Mouse (Mus musculus) urinary bladder, adult 2 months (tissue): Measurements from ENCODE around the gene Sacm1l. TPM values are rescaled to one million over a fixed set of nuclear protein-coding genes. Genes with fewer than 3 reads are reported as not detected.

Source experiments
- DNase-seq: peaks from one replicate; pipeline ENCODE4 v3.0.0; 2022; ENCODE audit warnings: low spot score
- polyA plus RNA-seq: library from polyadenylated mRNA; depleted of rRNA; stranded (reverse); fragments of >200 nt; gene quantifications from 2 replicates; pipeline ENCODE4 v1.2.3, GENCODE M21; 2012

The Sacm1l gene
- polyA plus RNA-seq, 1 experiment, result 34.1 TPM

DNA sequence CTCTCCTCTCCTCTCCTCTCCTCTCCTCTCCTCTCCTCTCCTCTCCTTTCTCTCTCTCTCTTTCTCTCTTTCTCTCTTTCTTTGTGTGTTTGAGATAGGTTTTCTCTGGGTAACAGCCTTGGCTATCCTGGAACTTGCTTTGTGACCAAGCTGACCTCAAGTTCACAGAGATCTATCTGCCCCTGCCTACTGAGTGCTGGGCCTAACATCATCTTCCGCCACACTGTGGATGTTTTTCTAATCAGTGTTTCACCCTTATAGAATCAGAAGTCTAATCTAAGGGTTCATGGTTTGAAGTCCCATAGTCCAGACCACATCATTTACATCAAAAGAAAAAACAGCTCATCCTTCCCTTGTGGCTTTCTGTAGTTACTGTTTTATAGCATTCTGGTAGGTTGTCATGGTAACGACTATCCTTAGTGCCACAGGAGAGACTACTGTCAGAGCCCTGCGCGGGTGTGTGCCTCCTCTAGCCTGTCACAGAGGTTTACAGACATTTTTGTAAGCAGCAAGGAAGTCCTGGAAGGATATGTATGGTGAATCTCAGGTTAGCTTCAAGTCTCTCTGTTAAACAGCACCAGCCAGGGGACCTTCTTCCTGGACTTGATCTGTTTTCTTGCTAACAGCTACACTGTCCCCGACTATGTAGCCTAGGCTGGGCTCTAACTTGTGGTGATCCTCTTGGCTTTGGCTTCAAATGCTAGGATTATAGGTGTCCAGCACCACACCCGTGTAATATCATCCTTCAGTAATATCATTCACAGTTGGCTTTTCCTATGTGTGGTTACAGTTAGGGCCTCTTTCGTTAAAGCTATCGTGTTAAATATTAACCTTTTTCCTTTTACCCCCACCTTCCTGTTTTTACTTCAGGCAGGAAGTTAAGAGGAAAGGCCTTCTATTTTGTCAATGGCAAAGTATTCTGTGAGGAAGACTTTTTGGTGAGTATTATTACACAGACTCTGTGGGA, 19.6 kb upstream of the Sacm1l start:
- no peak for DNase-seq

DNA sequence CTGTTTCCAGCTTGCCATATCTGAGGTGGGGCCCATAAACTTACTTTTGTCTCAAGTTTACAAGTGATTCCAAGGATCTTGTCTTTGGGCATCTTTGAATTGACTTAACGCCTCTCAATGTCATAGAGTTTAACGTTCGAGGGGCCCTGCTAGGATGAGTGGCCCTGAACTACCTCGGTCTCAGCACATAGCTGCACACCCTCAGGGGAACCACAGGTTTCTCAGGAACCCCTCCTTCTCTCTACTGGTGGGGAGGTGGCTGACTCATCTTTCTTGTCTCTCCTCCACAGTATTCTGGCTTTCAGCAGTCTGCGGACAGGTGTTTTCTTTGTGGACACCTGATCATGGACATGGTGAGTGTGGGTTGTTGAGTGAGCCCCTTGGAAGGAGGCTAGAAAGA, 18.6 kb upstream of the Sacm1l start:
- no peak for DNase-seq

DNA sequence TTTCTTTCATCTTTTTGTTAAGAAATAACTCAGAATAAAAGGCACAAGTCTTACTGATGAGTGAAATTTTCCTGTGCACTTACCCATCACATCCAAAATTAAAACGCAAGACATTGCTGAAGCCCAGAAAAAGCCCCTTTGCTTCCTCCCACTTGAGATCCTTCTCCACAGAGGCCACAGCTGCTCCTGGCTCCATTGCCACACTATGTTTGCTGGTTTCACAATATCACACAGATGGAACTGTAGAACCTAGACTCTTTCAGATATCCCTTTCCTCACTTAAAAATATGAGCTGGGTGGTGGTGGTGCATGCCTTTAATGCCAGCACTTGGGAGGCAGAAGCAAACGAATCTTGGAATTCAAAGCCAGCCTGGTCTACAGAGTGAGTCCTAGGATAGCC, 17.1 kb upstream of the Sacm1l start:
- no peak for DNase-seq

DNA sequence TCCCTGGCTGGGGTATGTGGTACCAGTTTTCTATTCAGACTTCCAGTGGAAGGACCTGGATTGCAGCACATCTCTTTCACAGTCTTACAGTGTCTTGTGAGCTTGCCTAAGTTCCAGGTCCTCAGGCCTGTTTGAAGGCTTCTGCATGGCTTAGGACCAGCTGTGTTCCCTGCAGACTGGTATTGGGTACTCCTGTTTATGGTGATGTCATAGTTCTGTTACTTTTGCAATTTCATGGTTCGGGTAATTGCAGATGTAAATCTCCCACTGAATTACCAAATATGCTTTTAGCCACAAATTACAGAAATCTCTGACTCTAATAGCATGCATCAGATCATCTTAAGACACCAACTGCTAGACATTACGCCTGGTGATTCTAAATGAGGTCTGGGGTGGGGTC, 14.5 kb upstream of the Sacm1l start:
- DNase-seq, result no peak

DNA sequence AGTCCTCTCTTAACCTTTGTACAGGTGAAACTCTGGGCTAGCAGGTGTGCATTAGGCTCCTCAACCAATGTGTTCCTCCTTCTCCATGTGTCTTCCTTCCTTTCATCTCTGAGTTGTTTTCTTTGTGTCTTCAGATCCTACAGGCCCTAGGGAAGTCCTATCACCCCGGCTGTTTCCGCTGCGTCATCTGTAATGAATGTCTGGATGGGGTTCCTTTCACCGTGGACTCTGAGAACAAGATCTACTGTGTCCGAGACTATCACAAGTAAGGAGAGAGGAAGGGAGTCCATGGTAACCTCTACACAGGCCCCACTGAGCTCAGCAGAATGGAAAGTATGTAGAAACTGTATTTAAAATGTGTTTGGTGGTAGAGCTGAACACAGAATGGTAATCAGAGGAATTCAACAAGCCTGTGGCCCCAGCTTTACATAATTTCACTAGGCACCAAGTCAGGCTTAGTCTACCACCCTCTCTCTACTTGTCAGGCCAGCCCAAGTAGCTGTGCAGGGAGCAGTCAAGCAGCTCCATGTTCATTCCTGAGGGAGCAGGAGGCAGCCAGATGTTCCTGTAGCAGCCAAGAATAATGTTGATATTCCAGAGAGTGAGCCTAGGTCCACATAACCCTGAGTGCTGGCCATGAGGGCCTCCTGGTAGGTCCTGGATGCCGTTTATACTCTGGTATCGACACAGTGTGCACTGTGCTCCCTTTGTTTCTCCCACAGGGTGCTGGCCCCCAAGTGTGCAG, 12.7 kb upstream of the Sacm1l start:
- no peak for DNase-seq

DNA sequence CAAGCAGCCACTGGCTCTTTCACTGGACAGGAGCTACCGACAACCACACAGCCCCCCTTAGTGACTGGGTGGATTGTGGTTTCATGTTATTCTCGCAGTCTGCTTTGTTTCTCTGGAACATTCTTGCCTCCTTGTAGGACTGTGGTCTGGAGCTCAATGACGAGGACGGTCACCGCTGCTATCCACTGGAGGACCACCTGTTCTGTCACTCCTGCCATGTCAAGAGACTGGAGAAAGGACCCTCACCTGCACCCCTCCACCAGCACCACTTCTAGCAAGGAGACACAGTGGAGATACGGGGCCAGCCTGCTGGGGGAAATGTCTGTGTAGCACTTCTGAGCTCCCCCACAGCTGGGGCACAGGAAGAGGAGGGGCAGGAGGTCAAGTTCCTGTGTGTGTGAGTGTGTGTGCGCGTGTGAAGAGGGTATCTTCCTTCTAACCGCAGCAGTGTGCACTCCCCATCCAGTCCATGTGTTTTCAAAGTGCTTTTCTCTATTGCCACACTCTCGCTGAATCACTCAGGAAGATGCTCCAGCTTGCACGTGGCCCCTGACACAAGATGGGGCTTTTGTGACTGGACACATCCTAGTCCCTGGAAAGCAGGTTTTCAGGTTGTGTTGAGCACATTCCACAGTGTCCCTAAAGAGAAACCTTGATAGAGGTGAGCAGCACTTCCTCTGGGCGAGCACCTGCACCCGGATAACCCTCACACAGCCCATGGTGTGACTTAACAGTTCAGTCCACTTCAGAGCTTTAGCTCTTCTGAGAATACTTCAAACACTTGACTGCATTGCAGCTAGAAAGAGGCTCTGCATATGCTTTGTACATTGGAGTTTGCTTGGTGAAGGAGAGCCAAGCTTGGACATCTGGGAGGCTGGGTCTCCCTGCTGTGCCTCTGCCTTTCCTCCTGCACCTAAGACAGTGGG, 10.3 kb upstream of the Sacm1l start:
- DNase-seq, result no peak

DNA sequence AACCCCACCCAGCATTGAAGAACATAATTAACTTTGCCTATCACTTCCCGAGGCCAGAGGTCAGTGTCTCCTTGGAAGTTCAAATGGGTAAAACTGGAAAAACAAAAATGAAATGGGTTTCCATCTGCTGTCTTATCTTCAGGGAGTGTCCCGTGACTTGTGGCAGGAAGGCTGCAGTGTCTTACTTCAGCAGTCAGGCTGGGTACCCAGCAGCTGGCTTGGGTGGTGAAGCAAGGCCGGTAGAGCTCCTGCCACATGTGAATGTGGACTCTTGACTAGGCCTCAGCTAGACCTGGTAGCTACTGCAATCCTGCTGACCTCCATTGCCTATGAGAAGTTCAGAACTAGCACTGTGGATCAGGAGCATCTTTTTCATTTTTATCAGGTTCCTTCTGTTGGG, 8.8 kb upstream of the Sacm1l start:
- no peak for DNase-seq

DNA sequence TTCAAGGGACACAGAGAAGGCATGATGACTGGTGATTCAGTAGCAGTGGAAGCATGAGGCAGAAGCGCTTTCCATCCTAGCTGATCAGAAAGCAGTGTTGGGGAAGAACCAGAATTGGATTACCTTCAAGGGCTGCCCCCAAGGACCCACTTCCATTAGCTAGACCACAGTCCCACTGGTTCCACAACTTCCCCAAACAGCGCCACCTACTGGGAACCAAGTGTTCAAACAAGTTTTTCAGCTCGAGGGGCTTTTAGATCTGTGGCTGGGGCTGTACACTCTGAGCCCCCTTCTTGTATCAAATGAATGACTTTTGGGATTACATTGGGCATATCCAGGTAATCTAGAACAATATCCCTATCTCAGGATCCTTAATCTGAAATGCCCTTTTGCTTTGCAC, 5.9 kb upstream of the Sacm1l start:
- no peak for DNase-seq

DNA sequence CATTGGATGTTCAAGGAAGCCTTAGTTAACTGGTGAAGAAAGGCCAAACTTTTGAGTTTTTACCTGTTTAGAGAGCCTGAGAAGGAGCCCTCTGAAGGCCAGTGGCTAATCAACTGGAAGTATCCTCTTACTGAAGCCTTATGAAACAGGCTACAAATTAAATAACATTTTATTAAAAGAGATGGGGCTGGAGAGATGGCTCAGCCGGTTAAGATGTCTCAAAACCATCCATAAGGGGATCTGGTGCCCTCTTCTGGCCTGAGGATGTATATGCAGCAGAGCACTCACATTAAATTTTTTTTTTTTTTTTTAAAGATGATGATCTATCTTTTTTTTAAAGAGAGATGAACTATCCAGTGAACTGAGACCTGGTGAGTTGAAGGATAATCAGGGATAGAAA, 4.5 kb upstream of the Sacm1l start:
- DNase-seq, result no peak

DNA sequence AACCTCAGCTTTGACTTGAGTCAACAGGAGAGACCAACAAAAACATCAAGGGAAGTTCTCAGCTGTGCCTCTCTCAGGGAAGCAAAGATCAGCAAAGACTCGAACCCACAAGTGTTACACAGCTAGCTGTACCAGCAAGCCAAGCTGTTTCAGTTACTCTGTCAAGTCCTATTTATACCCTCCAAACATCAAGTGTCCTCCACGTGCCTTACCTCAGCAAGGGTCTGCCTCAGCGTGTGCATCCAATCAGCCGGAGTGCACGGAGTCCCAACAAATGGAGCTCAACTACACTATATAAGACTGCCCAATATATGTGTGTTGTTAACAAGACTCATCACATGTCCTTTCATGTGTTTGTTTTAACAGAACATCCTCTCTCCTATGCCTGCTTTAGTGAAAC, 3.1 kb upstream of the Sacm1l start:
- DNase-seq, result no peak

DNA sequence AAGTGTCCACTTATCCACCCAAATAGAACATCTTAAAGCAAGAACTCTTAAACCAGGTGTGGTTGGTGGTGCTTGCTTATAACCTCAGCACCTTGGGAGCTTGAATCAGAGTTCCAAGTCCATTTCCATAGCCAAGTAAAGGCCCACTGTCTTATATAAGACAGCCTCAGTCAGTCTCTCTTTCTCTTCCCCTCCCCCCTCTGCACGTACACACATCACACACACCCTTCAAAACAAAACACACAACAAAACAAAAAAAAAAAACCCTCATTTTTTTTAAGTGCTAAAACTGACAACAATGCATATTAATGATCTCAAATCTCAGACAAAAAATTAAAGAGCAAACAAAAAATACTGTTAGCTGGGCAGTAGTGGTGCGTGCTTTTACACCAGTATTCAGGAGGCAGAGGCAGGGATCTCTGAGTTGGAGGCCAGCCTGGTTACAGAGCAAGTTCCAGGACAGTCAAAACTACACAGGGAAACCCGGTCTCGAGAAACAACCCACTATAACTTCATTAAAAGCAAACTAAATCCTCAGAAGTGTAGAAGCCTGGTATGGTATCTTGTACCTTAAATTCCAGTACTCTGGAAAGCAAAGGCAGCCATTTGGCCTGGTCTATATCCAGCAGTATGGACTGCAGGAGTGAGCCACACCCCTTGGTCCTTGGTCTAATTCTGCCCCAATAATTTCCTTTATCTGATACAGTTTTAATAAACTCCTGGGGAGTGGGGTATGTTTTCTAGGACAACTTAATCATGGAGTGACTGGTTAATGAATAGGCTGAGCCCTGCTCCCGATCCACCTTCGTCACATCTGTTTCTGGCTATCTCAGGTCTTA, 1.3 kb upstream of the Sacm1l start:
- DNase-seq, result no peak

DNA sequence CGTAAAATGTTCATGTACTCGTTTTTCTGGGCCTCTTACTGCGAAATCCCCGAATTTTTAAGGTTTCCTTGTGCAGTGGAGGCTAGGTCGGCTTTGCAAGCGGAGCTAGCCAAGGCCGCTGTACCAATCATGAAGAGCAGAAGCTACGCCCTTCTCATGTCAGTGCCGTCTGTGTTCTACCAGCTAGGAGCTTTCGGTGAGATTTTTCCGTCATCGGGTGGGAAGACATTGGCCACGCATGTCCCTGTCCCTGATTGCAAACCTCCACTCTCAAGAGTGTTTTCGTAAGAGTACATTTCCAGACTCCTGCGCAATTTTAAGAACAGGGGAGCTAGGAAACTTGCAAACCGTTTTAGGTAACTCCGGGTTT, 648 bp upstream of the Sacm1l start:
- DNase-seq, result no peak

DNA sequence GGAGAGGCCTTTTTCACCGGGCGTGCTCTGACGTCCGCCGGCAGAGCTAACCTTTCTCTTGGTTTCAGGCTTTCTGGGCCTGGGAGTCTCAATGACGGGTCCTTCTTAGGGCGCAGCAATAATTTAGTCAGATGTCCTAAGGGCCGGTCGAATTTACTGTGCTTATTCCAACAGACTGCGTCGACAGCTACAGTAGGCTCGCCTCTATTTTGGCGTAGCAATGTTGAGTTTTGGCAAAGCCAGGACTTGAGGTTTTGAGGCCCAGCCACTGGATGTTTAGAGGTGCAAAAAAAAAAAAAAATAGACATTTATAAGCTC, 558 bp downstream of the Sacm1l start:
- no peak for DNase-seq

DNA sequence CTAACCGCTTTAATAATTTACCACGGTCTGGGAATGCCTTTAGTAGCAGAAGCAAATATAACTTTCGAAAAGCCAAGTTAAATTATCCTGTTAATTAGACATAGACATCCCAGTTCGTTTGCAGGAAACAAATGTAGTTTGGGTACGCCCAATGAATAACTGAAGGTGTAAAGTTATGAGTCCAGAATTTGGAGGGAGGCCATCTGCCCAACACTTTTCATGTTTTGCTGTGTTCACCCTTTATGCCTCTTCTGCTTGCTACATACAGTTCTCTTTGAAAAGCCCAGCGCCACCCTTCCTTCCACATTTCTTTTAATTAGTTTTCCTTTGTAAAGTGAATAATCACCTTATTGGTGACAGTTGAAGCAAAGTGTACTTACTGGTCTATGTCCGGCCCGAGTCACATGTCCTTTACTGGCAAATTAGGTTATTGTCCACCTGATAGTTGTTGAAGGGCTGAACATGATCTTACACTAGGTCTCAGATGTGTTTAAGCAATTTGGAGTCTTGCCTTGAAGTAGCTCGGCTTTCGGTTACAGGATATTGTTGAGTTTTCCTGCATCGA, 1.1 kb downstream of the Sacm1l start:
- no peak for DNase-seq

DNA sequence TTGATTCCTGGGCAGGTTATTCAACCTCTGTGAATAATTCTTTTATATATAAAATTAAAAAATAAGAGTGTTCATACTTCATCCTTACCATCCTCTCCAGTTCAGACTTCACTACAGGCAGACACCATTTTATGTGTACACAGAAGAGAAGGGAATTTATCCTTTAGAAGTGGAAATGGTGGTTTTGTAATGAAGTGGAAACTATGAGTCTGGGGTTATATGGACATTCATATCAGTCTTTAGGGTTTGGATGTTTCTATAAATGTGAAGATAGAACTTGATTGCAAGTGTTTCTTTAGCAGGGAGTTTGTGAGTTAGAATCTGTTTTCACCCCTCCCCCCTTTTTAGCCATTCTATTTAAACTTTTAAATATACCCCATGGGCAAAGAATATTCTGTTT, 1.7 kb downstream of the Sacm1l start:
- no peak for DNase-seq

DNA sequence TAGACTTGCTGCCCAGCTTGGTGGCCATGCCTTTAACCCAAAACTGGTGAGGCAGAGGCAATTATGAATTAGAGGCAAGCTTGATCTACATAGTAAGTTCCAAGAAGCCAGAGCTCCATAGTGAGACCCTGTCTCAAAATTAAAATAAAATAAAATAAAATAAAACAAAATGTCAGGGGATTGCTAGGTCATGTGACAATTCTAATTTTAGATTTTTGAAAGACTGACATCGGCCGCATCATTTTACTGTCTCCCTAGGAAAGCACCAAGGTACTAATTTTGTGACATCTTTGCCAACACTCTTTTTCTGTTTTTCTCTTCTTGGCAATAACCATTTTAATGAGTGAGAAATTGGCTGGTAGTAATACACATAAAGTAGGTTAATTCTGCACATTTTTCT, 7.1 kb downstream of the Sacm1l start:
- DNase-seq, result no peak

DNA sequence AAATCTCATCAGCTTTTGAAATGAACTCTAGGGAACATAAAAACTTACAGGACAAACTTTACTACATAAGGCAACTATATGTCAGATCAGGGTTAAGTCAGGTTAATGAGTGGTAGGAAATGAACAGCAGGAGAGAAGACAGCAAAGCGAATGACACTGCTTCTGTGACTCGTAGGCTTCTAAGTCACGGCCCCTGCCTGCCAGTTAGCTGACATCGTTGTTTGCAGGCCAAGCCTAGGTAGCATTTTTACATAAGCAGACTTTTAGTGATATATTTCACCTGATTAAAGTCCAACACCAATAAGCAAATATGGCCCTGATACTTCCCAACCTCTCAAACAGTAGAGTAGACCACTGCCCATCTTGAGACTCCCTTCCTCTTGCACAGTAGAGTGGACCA, 8.6 kb downstream of the Sacm1l start:
- no peak for DNase-seq

DNA sequence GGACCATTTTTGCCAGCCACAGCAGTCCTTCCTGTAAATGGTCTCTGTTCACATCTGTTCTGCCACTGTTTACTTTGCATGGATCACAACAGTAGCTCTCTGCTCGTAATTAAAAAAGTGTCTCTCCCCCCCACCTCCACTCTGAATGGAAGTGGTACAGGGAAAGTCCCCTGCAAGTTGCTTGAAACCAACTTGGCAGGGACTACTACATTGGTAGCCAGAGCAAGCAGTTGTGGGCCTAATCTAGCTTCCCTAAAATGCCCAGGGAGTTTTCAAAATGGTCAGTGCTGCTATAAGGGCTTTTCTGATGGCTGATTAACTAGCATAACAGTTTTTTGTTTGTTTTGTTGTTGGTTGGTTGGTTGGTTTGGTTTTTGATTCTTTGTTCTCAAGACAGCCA, 9.5 kb downstream of the Sacm1l start:
- no peak for DNase-seq

DNA sequence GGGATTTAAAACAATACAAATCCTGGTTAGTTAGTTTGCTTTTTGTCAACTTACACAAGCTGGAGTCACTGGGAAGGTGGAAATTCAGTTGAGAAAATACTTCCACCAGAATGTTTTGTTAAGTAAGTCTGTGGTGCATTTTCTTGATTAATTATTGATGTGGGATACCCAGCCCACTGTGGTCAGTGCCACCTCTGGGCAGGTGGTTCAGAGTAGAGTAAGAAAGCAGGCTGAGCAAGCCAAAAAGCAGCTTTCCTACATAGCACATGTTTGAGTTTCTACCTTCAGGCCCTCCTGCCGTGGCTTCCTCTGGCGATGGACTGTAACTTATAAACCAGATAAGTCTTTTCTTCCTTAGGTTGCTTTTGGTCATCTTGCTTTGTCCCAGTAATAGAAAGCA, 10.3 kb downstream of the Sacm1l start:
- no peak for DNase-seq

DNA sequence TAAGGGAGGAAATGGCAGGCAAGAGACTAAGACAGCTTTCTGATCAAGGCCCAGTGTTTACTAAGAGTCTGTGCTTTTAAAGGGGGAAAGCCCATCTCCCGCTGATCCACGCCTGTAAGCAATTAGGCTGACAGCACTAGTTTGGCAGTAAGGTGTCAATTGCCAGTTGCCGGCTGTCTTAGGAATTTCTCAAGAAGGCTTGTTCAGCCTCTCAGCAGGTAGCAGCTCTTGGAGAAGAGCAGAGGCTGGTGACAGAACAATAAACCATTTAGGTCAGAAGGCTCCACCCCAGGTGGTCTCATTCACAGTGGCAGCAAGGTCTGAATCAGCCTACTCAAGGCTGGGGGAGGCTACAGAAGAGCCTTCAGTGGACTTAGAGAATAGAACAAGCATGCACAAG, 25.0 kb downstream of the Sacm1l start:
- no peak for DNase-seq
